Mouse (Mus musculus) stomach, embryonic 15.5 days (tissue): Measurements from ENCODE around the gene Rpl28. TPM values are rescaled to one million over a fixed set of nuclear protein-coding genes. Genes with fewer than 3 reads are reported as not detected.

Experiments used
- ATAC-seq: fragments of 200-750 bp; cut with Nextera tagmentation; 2 replicates; pipeline ENCODE4 v1.8.0; 2017; ENCODE audit warnings: low read depth, moderate number of reproducible peaks, moderate TSS enrichment; ENCODE audit not compliant: insufficient read depth, low FRiP score
- H3K27ac ChIP-seq: fragments of 300-500 bp; sonication (generic); 2 replicates; pipeline ENCODE4 v1.5.1; 2015; ENCODE audit warnings: mild to moderate bottlenecking, inconsistent platforms
- H3K27me3 ChIP-seq: fragments of 300-500 bp; sonication (generic); replicated peaks from 2 replicates; pipeline ENCODE4 v1.6.1; 2015; ENCODE audit warnings: inconsistent platforms
- H3K36me3 ChIP-seq: fragments of 300-500 bp; sonication (generic); 2 replicates; pipeline ENCODE4 v1.6.1; 2015; ENCODE audit warnings: inconsistent platforms
- H3K4me1 ChIP-seq: fragments of 300-500 bp; sonication (generic); 2 replicates; pipeline ENCODE4 v1.6.1; 2015; ENCODE audit warnings: inconsistent platforms
- H3K4me2 ChIP-seq: fragments of 300-500 bp; sonication (generic); 2 replicates; pipeline ENCODE4 v1.6.1; 2015; ENCODE audit warnings: mild to moderate bottlenecking, inconsistent platforms
- H3K4me3 ChIP-seq: fragments of 300-500 bp; sonication (generic); replicated peaks from 2 replicates; pipeline ENCODE4 v1.5.1; 2015; ENCODE audit warnings: inconsistent platforms
- H3K9ac ChIP-seq: fragments of 300-500 bp; sonication (generic); 2 replicates; pipeline ENCODE4 v1.6.1; 2015; ENCODE audit warnings: inconsistent platforms
- H3K9me3 ChIP-seq: fragments of 300-500 bp; sonication (generic); 2 replicates; pipeline ENCODE4 v1.6.1; 2016; ENCODE audit warnings: inconsistent platforms
- WGBS: fragments of 180-500 bp; shearing (Covaris S2); methylation state at CpG from one replicate; pipeline ENCODE4 v1.1.7; 2015; 5-methylcytosine and 5-hydroxymethylcytosine counted together
- polyA plus RNA-seq: library from polyadenylated mRNA; unstranded; fragments of >200 nt; fragmentation: Nextera tagmentation; extraction: Ambion mirVana; gene quantifications from 2 replicates; pipeline ENCODE4 v1.2.1, GENCODE M21; 2015

The Rpl28 gene
- polyA plus RNA-seq, 1 experiment from 2014 or later, result 356 TPM

GRCm38 (mm10) chr7:4844245-4844916, 51.7 kb downstream of the Rpl28 start, which contains the start of gene Shisa7:
TSS of gene Shisa7 (minus strand) at chr7:4844696.
- Histone ChIP-seq H3K27me3 (peaks cover 42% of the 10 kb centered on the region), H3K9ac (no peak within 1 kb of the TSS), H3K4me2 (peak within 1 kb of the TSS; percentile 87), H3K4me1 (peaks cover 23% of the 10 kb centered on the region), H3K9me3 (no peaks in the 10 kb centered on the region), H3K27ac (no peak within 1 kb of the TSS), H3K36me3 (no peaks in the 10 kb centered on the region), H3K4me3 (peak within 1 kb of the TSS; percentile 44)
- ATAC-seq, result no peak
- under 1% methylated on average over 40 of the region's 41 CpGs for WGBS

Other genes starting within 250 kb of the Rpl28 start
- 7.4 and 7.9 TPM in 2 replicates for gene Syt5, start 245.3 kb upstream of the Rpl28 start, polyA plus RNA-seq
- 0.80 and 0.89 TPM in 2 replicates for gene Ptprh, start 188.8 kb upstream of the Rpl28 start, polyA plus RNA-seq
- gene Tmem86b, start 161.5 kb upstream of the Rpl28 start, polyA plus RNA-seq, result 2.4 and 4.8 TPM in 2 replicates
- 8.5 and 9.0 TPM in 2 replicates for gene Ppp6r1, start 133.9 kb upstream of the Rpl28 start, polyA plus RNA-seq
- gene Hspbp1, start 107.8 kb upstream of the Rpl28 start, polyA plus RNA-seq, result 83.5 and 94.5 TPM in 2 replicates
- 0.94 and 1.3 TPM in 2 replicates for gene Brsk1, start 102.3 kb upstream of the Rpl28 start, polyA plus RNA-seq
- 0.85 and 0.88 TPM in 2 replicates for gene Tmem150b, start 67.6 kb upstream of the Rpl28 start, polyA plus RNA-seq
- gene Kmt5c, start 52.8 kb upstream of the Rpl28 start, polyA plus RNA-seq, result 57.2 and 61.4 TPM in 2 replicates
- gene Cox6b2, start 39.8 kb upstream of the Rpl28 start, polyA plus RNA-seq, result 66.3 and 70.7 TPM in 2 replicates
- not detected in 2 replicates for gene Fam71e2, start 21.6 kb upstream of the Rpl28 start, polyA plus RNA-seq
- 0.13 and 0.22 TPM in 2 replicates for gene Il11, start 10.0 kb upstream of the Rpl28 start, polyA plus RNA-seq
- 1.2 and 1.4 TPM in 2 replicates for gene Tmem190, start 9.9 kb upstream of the Rpl28 start, polyA plus RNA-seq
- 35.4 and 36.4 TPM in 2 replicates for gene Tmem238, start 3.2 kb upstream of the Rpl28 start, polyA plus RNA-seq
- gene Ube2s, start 19.7 kb downstream of the Rpl28 start, polyA plus RNA-seq, result 306 and 315 TPM in 2 replicates
- gene Shisa7, start 51.8 kb downstream of the Rpl28 start, polyA plus RNA-seq, result 0.36 and 0.44 TPM in 2 replicates
- 12.9 and 14.4 TPM in 2 replicates for gene Isoc2b, start 77.4 kb downstream of the Rpl28 start, polyA plus RNA-seq
- gene Isoc2a, start 84.3 kb downstream of the Rpl28 start, polyA plus RNA-seq, result 1.1 and 1.3 TPM in 2 replicates
- not detected in 2 replicates for gene Gm36210, start 113.6 kb downstream of the Rpl28 start, polyA plus RNA-seq
- gene Zfp628, start 122.3 kb downstream of the Rpl28 start, polyA plus RNA-seq, result 3.3 TPM in 2 replicates
- 4.3 and 4.5 TPM in 2 replicates for gene Nat14, start 129.2 kb downstream of the Rpl28 start, polyA plus RNA-seq
- gene Ssc5d, start 132.9 kb downstream of the Rpl28 start, polyA plus RNA-seq, result 2.1 and 3.5 TPM in 2 replicates
- gene Sbk2, start 171.5 kb downstream of the Rpl28 start, polyA plus RNA-seq, result 0.22 and 0.30 TPM in 2 replicates
- not detected in 2 replicates for gene Sbk3, start 178.3 kb downstream of the Rpl28 start, polyA plus RNA-seq
- 32.2 and 34.1 TPM in 2 replicates for gene Zfp579, start 203.3 kb downstream of the Rpl28 start, polyA plus RNA-seq
- 16.0 and 16.4 TPM in 2 replicates for gene Zfp524, start 221.5 kb downstream of the Rpl28 start, polyA plus RNA-seq
- gene Fiz1, start 221.8 kb downstream of the Rpl28 start, polyA plus RNA-seq, result 40.6 and 43.0 TPM in 2 replicates
- gene Gm44973, start 222.6 kb downstream of the Rpl28 start, polyA plus RNA-seq, result 1.5 and 2.0 TPM in 2 replicates
- gene Zfp865, start 227.5 kb downstream of the Rpl28 start, polyA plus RNA-seq, result 5.5 and 7.7 TPM in 2 replicates
- 19.2 and 20.8 TPM in 2 replicates for gene Ccdc106, start 227.7 kb downstream of the Rpl28 start, polyA plus RNA-seq
- gene 4632433K11Rik, start 241.2 kb downstream of the Rpl28 start, polyA plus RNA-seq, result not detected in 2 replicates
- gene Zfp784, start 245.6 kb downstream of the Rpl28 start, polyA plus RNA-seq, result 5.4 and 6.0 TPM in 2 replicates